Mouse (Mus musculus) embryonic facial prominence, embryonic 10.5 days (tissue): ENCODE data around the gene Trp53i11. TPM values are rescaled to one million over a fixed set of nuclear protein-coding genes. Genes with fewer than 3 reads are reported as not detected.
A peak's percentile ranks its signal among the peaks of the same experiment; 100 is the strongest.

Experiments
- DNase-seq: peaks from one replicate; pipeline ENCODE4 v3.0.0-alpha.2; 2017; ENCODE audit warnings: low spot score
- H3K27ac ChIP-seq: fragments of 300-500 bp; sonication (generic); replicated peaks from 2 replicates; pipeline ENCODE4 v1.5.1; 2016; ENCODE audit warnings: mild to moderate bottlenecking
- H3K27me3 ChIP-seq: fragments of 300-500 bp; sonication (generic); replicated peaks from 2 replicates; pipeline ENCODE4 v1.6.1; 2016; ENCODE audit warnings: low read depth, mild to moderate bottlenecking; ENCODE audit not compliant: poor library complexity, severe bottlenecking
- H3K36me3 ChIP-seq: fragments of 300-500 bp; sonication (generic); replicated peaks from 2 replicates; pipeline ENCODE4 v1.6.1; 2016; ENCODE audit warnings: mild to moderate bottlenecking, moderate library complexity
- H3K4me1 ChIP-seq: fragments of 300-500 bp; sonication (generic); 2 replicates; pipeline ENCODE4 v1.6.1; 2016
- H3K4me3 ChIP-seq: fragments of 300-500 bp; sonication (generic); 2 replicates; pipeline ENCODE4 v1.5.1; 2016; ENCODE audit warnings: mild to moderate bottlenecking, moderate library complexity
- H3K9me3 ChIP-seq: fragments of 300-500 bp; sonication (generic); 2 replicates; pipeline ENCODE4 v1.6.1; 2016; ENCODE audit warnings: mild to moderate bottlenecking
- WGBS: fragments of 180-500 bp; shearing (Covaris S2); methylation state at CpG from one replicate; pipeline ENCODE4 v1.1.7; 2016; 5-methylcytosine and 5-hydroxymethylcytosine counted together
- polyA plus RNA-seq: library from polyadenylated mRNA; unstranded; fragments of >200 nt; fragmentation: Nextera tagmentation; extraction: Ambion mirVana; gene quantifications from 2 replicates; pipeline ENCODE4 v1.2.1, GENCODE M21; 2016

Gene Trp53i11
- polyA plus RNA-seq, 1 experiment from 2014 or later = 72.5 TPM

GRCm38 (mm10) chr2:93227713-93228479 lies 40.5 kb downstream of the Trp53i11 start:
- Histone ChIP-seq H3K27ac (peak overlapping the region; percentile 76), H3K4me1 (peaks cover 44% of the 10 kb centered on the region), H3K36me3 (no peaks in the 10 kb centered on the region)

GRCm38 (mm10) chr2:93228480-93228824 lies 41.1 kb downstream of the Trp53i11 start:
- Histone ChIP-seq H3K27ac (peak overlapping the region; percentile 76), H3K4me1 (peaks cover 45% of the 10 kb centered on the region), H3K9me3 (no peaks in the 10 kb centered on the region), H3K4me3 (no peak overlapping the region), H3K27me3 (no peaks in the 10 kb centered on the region; the same call in 1 of the 2 replicates), H3K36me3 (no peaks in the 10 kb centered on the region)
- 6% methylated on average over 5 of the region's 5 CpGs for WGBS
- peak; percentile 32 for DNase-seq

More at GRCm38 (mm10) chr2:93227713-93228479, 40.5 kb downstream of the Trp53i11 start:
- H3K4me3 ChIP-seq = no peak overlapping the region
- H3K27me3 ChIP-seq = no peaks in the 10 kb centered on the region; the same call in 1 of the 2 replicates
- no peaks in the 10 kb centered on the region for H3K9me3 ChIP-seq
- peak; percentile 59 for DNase-seq
- WGBS = 25% methylated on average over 9 of the region's 9 CpGs

GRCm38 (mm10) chr2:93232141-93232540 lies 44.8 kb downstream of the Trp53i11 start:
- Histone ChIP-seq H3K27ac (no peak overlapping the region), H3K4me1 (peaks cover 41% of the 10 kb centered on the region)
- 57% methylated on average over 1 of the region's 1 CpGs for WGBS

GRCm38 (mm10) chr2:93237055-93237454 lies 49.7 kb downstream of the Trp53i11 start:
- 79% methylated on average over 1 of the region's 1 CpGs for WGBS
- Histone ChIP-seq H3K9me3 (no peaks in the 10 kb centered on the region), H3K4me1 (peaks cover 22% of the 10 kb centered on the region), H3K27ac (no peak overlapping the region), H3K4me3 (no peak overlapping the region), H3K27me3 (no peaks in the 10 kb centered on the region), H3K36me3 (no peaks in the 10 kb centered on the region)
- no peak for DNase-seq

More at GRCm38 (mm10) chr2:93232141-93232540, 44.8 kb downstream of the Trp53i11 start:
- Histone ChIP-seq H3K27me3 (no peaks in the 10 kb centered on the region), H3K4me3 (no peak overlapping the region), H3K9me3 (no peaks in the 10 kb centered on the region), H3K36me3 (no peaks in the 10 kb centered on the region)
- DNase-seq = no peak

GRCm38 (mm10) chr2:93238864-93239263 lies 51.5 kb downstream of the Trp53i11 start:
- 81% methylated on average over 6 of the region's 6 CpGs for WGBS
- Histone ChIP-seq H3K4me1 (peaks cover 17% of the 10 kb centered on the region; the same call in 1 of the 2 replicates), H3K36me3 (no peaks in the 10 kb centered on the region), H3K9me3 (no peaks in the 10 kb centered on the region), H3K4me3 (no peak overlapping the region), H3K27ac (no peak overlapping the region), H3K27me3 (no peaks in the 10 kb centered on the region)
- DNase-seq = no peak

GRCm38 (mm10) chr2:93242166-93242565 lies 54.8 kb downstream of the Trp53i11 start:
- Histone ChIP-seq H3K4me3 (no peak overlapping the region), H3K27ac (no peak overlapping the region), H3K27me3 (no peaks in the 10 kb centered on the region), H3K36me3 (no peaks in the 10 kb centered on the region), H3K9me3 (no peaks in the 10 kb centered on the region), H3K4me1 (peaks cover 11% of the 10 kb centered on the region; the same call in 1 of the 2 replicates)
- no peak for DNase-seq
- WGBS = 87% methylated on average over 5 of the region's 5 CpGs

GRCm38 (mm10) chr2:93243439-93244089 lies 56.2 kb downstream of the Trp53i11 start:
- Histone ChIP-seq H3K36me3 (no peaks in the 10 kb centered on the region), H3K4me1 (peaks cover 6% of the 10 kb centered on the region; the same call in 1 of the 2 replicates), H3K4me3 (no peak overlapping the region), H3K9me3 (no peaks in the 10 kb centered on the region), H3K27ac (no peak overlapping the region), H3K27me3 (no peaks in the 10 kb centered on the region)
- DNase-seq = no peak
- WGBS = 70% methylated on average over 11 of the region's 11 CpGs

GRCm38 (mm10) chr2:93244090-93244443 lies 56.7 kb downstream of the Trp53i11 start:
- no peak overlapping the region for H3K4me3 ChIP-seq
- peaks cover 11% of the 10 kb centered on the region for H3K4me1 ChIP-seq
- WGBS = 82% methylated on average over 8 of the region's 8 CpGs

GRCm38 (mm10) chr2:93249058-93249457 lies 61.7 kb downstream of the Trp53i11 start:
- WGBS = 71% methylated on average over 6 of the region's 6 CpGs
- DNase-seq = no peak
- no peak overlapping the region for H3K4me3 ChIP-seq
- H3K27me3 ChIP-seq = no peaks in the 10 kb centered on the region
- no peaks in the 10 kb centered on the region for H3K36me3 ChIP-seq
- H3K27ac ChIP-seq = no peak overlapping the region
- peaks cover 27% of the 10 kb centered on the region for H3K4me1 ChIP-seq
- no peaks in the 10 kb centered on the region for H3K9me3 ChIP-seq

More at GRCm38 (mm10) chr2:93244090-93244443, 56.7 kb downstream of the Trp53i11 start:
- Histone ChIP-seq H3K36me3 (no peaks in the 10 kb centered on the region), H3K27ac (no peak overlapping the region), H3K9me3 (no peaks in the 10 kb centered on the region), H3K27me3 (no peaks in the 10 kb centered on the region)
- no peak for DNase-seq

- 92% methylated on average over 7 of the region's 7 CpGs for WGBS
Measured at GRCm38 (mm10) chr2:93250611-93251010, 63.3 kb downstream of the Trp53i11 start.

More at GRCm38 (mm10) chr2:93250611-93251010, 63.3 kb downstream of the Trp53i11 start:
- H3K4me1 ChIP-seq = peaks cover 34% of the 10 kb centered on the region
- no peak overlapping the region for H3K27ac ChIP-seq
- no peaks in the 10 kb centered on the region for H3K27me3 ChIP-seq
- H3K9me3 ChIP-seq = no peaks in the 10 kb centered on the region
- no peak for DNase-seq
- no peaks in the 10 kb centered on the region for H3K36me3 ChIP-seq
- H3K4me3 ChIP-seq = no peak overlapping the region
